Mouse (Mus musculus) MEL (cell line): ENCODE results near the gene Trio.

Source experiments
- BHLHE40 ChIP-seq: IDR thresholded peaks from 2 replicates; pipeline ENCODE4 v1.6.1; 2012; ENCODE audit warnings: low read depth, mild to moderate bottlenecking, inconsistent platforms, low read length, improper control_type of control experiment, borderline replicate concordance
- CHD2 ChIP-seq: IDR thresholded peaks from 2 replicates; pipeline ENCODE4 v1.6.1; 2011; ENCODE audit warnings: low read length, improper control_type of control experiment
- CTCF ChIP-seq, 3 experiments: IDR thresholded peaks in 2 of 3; conservative IDR thresholded peaks in 1 of 3; 2 replicates each; pipeline ENCODE4 v1.5.1; 2011 to 2012; ENCODE audit warnings: low read length in 3 of 3, low read depth in 2 of 3, mild to moderate bottlenecking in 2 of 3, improper control_type of control experiment in 1 of 3, inconsistent platforms in 1 of 3, mixed read lengths in 1 of 3, moderate library complexity in 1 of 3; ENCODE audit not compliant: control insufficient read depth in 1 of 3, insufficient read depth in 1 of 3, poor library complexity in 1 of 3, severe bottlenecking in 1 of 3
- ELF1 ChIP-seq: IDR thresholded peaks from 2 replicates; pipeline ENCODE4 v1.6.1; 2014; ENCODE audit warnings: low read depth, mild to moderate bottlenecking, inconsistent platforms, low read length, improper control_type of control experiment, moderate library complexity
- JUND ChIP-seq: IDR thresholded peaks from 2 replicates; pipeline ENCODE4 v1.6.1; 2011; ENCODE audit warnings: low read depth, mild to moderate bottlenecking, improper control_type of control experiment, low read length
- MXI1 ChIP-seq: IDR thresholded peaks from 2 replicates; pipeline ENCODE4 v1.6.1; 2011; ENCODE audit warnings: mild to moderate bottlenecking, low read depth, low read length, improper control_type of control experiment
- MYC ChIP-seq: IDR thresholded peaks from 2 replicates; pipeline ENCODE4 v1.6.1; 2011; ENCODE audit warnings: low read depth, mild to moderate bottlenecking, low read length, improper control_type of control experiment, moderate library complexity
- NELFE ChIP-seq: IDR thresholded peaks from 2 replicates; pipeline ENCODE4 v1.6.1; 2011; ENCODE audit warnings: low read depth, low read length, improper control_type of control experiment
- POLR2A ChIP-seq, 2 experiments: IDR thresholded peaks; 2 replicates each; pipeline ENCODE4 v1.6.1; 2011 to 2012; ENCODE audit warnings: low read length in 2 of 2, mild to moderate bottlenecking in 2 of 2, control low read depth in 1 of 2, improper control_type of control experiment in 1 of 2, low read depth in 1 of 2, moderate library complexity in 1 of 2; ENCODE audit not compliant: control insufficient read depth in 1 of 2, insufficient read depth in 1 of 2, poor library complexity in 1 of 2
- RAD21 ChIP-seq: IDR thresholded peaks from 2 replicates; pipeline ENCODE4 v1.6.1; 2011; ENCODE audit warnings: mild to moderate bottlenecking, low read depth, low read length, improper control_type of control experiment
- RCOR1 ChIP-seq: IDR thresholded peaks from 2 replicates; pipeline ENCODE4 v1.6.1; 2012; ENCODE audit warnings: low read depth, mild to moderate bottlenecking, inconsistent platforms, low read length, improper control_type of control experiment
- TBP ChIP-seq: IDR thresholded peaks from 2 replicates; pipeline ENCODE4 v1.8.0; 2011; ENCODE audit warnings: low read depth, low read length, improper control_type of control experiment

GRCm38 (mm10) chr15:27976950-27977349 lies 48.7 kb downstream of the Trio start:
- no peak for TF ChIP-seq JUND
- TF ChIP-seq CTCF (IDR thresholded peaks at IDR 0.05 in 2 of 3, conservative IDR thresholded peaks at IDR 0.05 in 1 of 3; ENCODE audit: control insufficient read depth in 1 of 3, insufficient read depth in 1 of 3, low read depth in 2 of 3, low read length in 3 of 3, poor library complexity in 1 of 3, severe bottlenecking in 1 of 3) = no peak
- TF ChIP-seq MYC = no peak
- no peak for TF ChIP-seq RAD21
- no peak for TF ChIP-seq ELF1
- TF ChIP-seq RCOR1 = no peak
- no peak for TF ChIP-seq MXI1
- no peak for TF ChIP-seq TBP
- TF ChIP-seq NELFE = no peak
- no peak for TF ChIP-seq BHLHE40
- no peak for TF ChIP-seq POLR2A (IDR thresholded peaks at IDR 0.05; ENCODE audit: control insufficient read depth in 1 of 2, insufficient read depth in 1 of 2, low read depth in 1 of 2, low read length in 2 of 2, poor library complexity in 1 of 2)
- no peak for TF ChIP-seq CHD2
